Mouse (Mus musculus): ENCODE data around the gene Slc13a2.

Gene Slc13a2

GRCm38 (mm10) chr11:78435776-78436349 lies 13.8 kb upstream of the Slc13a2 start:
- CTCF ChIA-PET = interaction anchor here (0.6 to 0.8 kb wide), 2 partner anchors 131 to 326 kb away, joined by 6 read pairs; no protein-coding TSS in a partner anchor

GRCm38 (mm10) chr11:78434052-78434451 lies 12.0 kb upstream of the Slc13a2 start:
- CTCF ChIA-PET = no interaction called here

GRCm38 (mm10) chr11:78431176-78431575 lies 9.2 kb upstream of the Slc13a2 start:
- CTCF ChIA-PET = no interaction called here

GRCm38 (mm10) chr11:78430195-78430878 lies 8.3 kb upstream of the Slc13a2 start:
- CTCF ChIA-PET = no interaction called here

GRCm38 (mm10) chr11:78428309-78428708 lies 6.3 kb upstream of the Slc13a2 start:
- CTCF ChIA-PET = no interaction called here

GRCm38 (mm10) chr11:78427655-78428054 lies 5.6 kb upstream of the Slc13a2 start:
- CTCF ChIA-PET = no interaction called here

- CTCF ChIA-PET = no interaction called here
Observed at GRCm38 (mm10) chr11:78425572-78425971, 3.6 kb upstream of the Slc13a2 start.

GRCm38 (mm10) chr11:78424352-78424751 lies 2.3 kb upstream of the Slc13a2 start:
- CTCF ChIA-PET = no interaction called here

GRCm38 (mm10) chr11:78421201-78422009 lies 612 bp downstream of the Slc13a2 start:
- CTCF ChIA-PET = interaction anchor here (0.6 kb wide), 1 partner anchor 139 kb away, joined by 5 read pairs; no protein-coding TSS in a partner anchor

- CTCF ChIA-PET = interaction anchor here (0.6 kb wide), 1 partner anchor 138 kb away, joined by 5 read pairs; no protein-coding TSS in a partner anchor
Observed at GRCm38 (mm10) chr11:78420263-78420889, 1.6 kb downstream of the Slc13a2 start.

GRCm38 (mm10) chr11:78416854-78417253 lies 5.2 kb downstream of the Slc13a2 start:
- CTCF ChIA-PET = interaction anchor here (0.9 kb wide), 1 partner anchor 37 kb away, joined by 4 read pairs; no protein-coding TSS in a partner anchor

GRCm38 (mm10) chr11:78412861-78413260 lies 9.2 kb downstream of the Slc13a2 start:
- CTCF ChIA-PET = no interaction called here

GRCm38 (mm10) chr11:78412324-78412850 lies 9.6 kb downstream of the Slc13a2 start:
- CTCF ChIA-PET = no interaction called here

- CTCF ChIA-PET = interaction anchor here (0.6 kb wide), 1 partner anchor 53 kb away, joined by 5 read pairs; no protein-coding TSS in a partner anchor
Observed at GRCm38 (mm10) chr11:78411606-78412323, 10.3 kb downstream of the Slc13a2 start.

GRCm38 (mm10) chr11:78408256-78409240 lies 13.5 kb downstream of the Slc13a2 start:
- CTCF ChIA-PET = no interaction called here

GRCm38 (mm10) chr11:78402062-78402461 lies 20.0 kb downstream of the Slc13a2 start:
- CTCF ChIA-PET = no interaction called here

GRCm38 (mm10) chr11:78401469-78401868 lies 20.5 kb downstream of the Slc13a2 start:
- CTCF ChIA-PET = no interaction called here

GRCm38 (mm10) chr11:78400936-78401335 lies 21.1 kb downstream of the Slc13a2 start:
- CTCF ChIA-PET = no interaction called here

- CTCF ChIA-PET = interaction anchor here (0.8 to 0.9 kb wide), 2 partner anchors 42 to 44 kb away, joined by 3 read pairs; no protein-coding TSS in a partner anchor
Observed at GRCm38 (mm10) chr11:78399680-78400079, 22.3 kb downstream of the Slc13a2 start.

- CTCF ChIA-PET = no interaction called here
Observed at GRCm38 (mm10) chr11:78398212-78398611, 23.8 kb downstream of the Slc13a2 start.
